Mouse (Mus musculus): ENCODE measurements around the gene Sucnr1. TPM values are rescaled to one million over a fixed set of nuclear protein-coding genes. Genes with fewer than 3 reads are reported as not detected.

The Sucnr1 gene
- total and polyA plus RNA-seq, 2 experiments from 2014 or later: not detected

DNA sequence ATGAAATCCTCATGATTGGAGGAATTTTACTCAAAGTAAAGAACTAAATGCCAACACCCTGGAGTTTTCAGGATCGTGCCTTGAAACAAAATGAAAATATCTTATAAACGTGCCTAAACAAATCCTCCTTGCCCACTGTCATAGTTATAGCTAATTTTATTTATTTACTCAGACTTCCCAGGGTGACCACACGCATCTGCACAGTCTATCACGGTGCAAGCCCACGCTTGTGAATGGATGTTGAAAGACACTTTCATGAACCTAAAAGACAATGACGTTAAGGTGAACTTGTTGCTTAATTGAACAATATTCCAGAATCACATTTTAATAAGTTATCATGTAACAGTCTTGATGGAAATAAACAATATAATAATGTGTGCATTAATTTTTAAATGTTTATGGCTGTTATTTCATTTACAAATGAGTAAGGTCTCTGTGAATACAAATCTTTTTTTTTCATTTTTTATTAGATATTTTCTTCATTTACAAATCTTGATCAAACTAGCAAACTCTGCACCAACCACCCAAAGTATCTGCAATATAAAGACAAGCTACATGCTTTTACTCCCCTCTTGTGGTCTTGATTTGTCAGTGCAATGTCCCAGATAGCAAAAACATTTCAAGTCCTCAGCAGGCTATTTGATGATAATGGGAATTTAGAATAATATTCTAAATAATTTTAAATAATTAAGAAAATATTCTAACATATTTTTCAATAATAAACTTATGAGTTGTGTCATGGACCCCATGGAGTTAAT is 30.4 kb downstream of the Sucnr1 start:
- 75% methylated on average over 6 of the region's 6 CpGs for WGBS
- no peak overlapping the region for H3K27ac ChIP-seq (ENCODE audit: low read depth)
- DNase-seq (ENCODE audit: low spot score) (peak; percentile 19), ATAC-seq (ENCODE audit: insufficient read depth, low read depth) (no peak)
- H3K4me3 ChIP-seq (ENCODE audit: low read depth, low read length): no peak overlapping the region
- H3K9me3 ChIP-seq (replicated peaks; ENCODE audit: control insufficient read depth, low read length): no peaks in the 10 kb centered on the region
- no peaks in the 10 kb centered on the region for H3K4me1 ChIP-seq (ENCODE audit: control insufficient read depth, insufficient read depth)
- H3K27me3 ChIP-seq (ENCODE audit: control insufficient read depth, insufficient read depth, low read length): no peaks in the 10 kb centered on the region
- no peak for TF ChIP-seq EP300 (IDR thresholded peaks at IDR 0.05; ENCODE audit: low read depth)
- TF ChIP-seq CTCF (IDR thresholded peaks at IDR 0.05; ENCODE audit: low read depth): peak; percentile 75
- no peak overlapping the region for H3K9ac ChIP-seq (replicated peaks; ENCODE audit: low read depth, low read length)
- no peaks in the 10 kb centered on the region for H3K36me3 ChIP-seq (replicated peaks; ENCODE audit: control insufficient read depth, insufficient read depth, low read length)
- H3K4me2 ChIP-seq (ENCODE audit: low read depth, low read length): no peak overlapping the region

DNA sequence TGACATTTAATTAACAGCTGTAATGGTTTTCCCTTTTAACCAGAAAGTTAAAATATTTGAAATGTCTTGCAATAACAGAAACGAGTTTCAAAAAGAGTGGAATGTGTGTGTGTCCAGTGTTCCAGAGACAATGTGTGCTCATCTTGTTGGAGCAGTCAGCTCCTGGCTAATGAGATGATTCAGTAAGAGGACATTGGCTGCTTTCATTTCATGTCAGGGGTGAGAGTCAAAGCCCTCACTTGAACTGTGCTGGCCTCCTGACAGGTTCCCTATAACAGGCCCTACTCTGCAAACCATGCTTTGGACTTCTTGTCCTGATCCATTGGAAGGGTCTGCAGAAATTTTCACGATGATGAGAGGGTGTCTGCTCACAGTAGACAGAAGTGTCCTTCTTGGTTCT is 32.9 kb downstream of the Sucnr1 start:
- Histone ChIP-seq H3K4me2 (ENCODE audit: low read depth, low read length) (no peak overlapping the region), H3K9ac (replicated peaks; ENCODE audit: low read depth, low read length) (no peak overlapping the region), H3K9me3 (replicated peaks; ENCODE audit: control insufficient read depth, low read length) (no peaks in the 10 kb centered on the region), H3K27me3 (ENCODE audit: control insufficient read depth, insufficient read depth, low read length) (no peaks in the 10 kb centered on the region), H3K36me3 (replicated peaks; ENCODE audit: control insufficient read depth, insufficient read depth, low read length) (no peaks in the 10 kb centered on the region), H3K4me3 (ENCODE audit: low read depth, low read length) (no peak overlapping the region), H3K27ac (ENCODE audit: low read depth) (no peak overlapping the region), H3K4me1 (ENCODE audit: control insufficient read depth, insufficient read depth) (no peaks in the 10 kb centered on the region)
- TF ChIP-seq CTCF (IDR thresholded peaks at IDR 0.05; ENCODE audit: low read depth) (no peak), EP300 (IDR thresholded peaks at IDR 0.05; ENCODE audit: low read depth) (no peak)
- no peak for DNase-seq (ENCODE audit: low spot score)
- ATAC-seq (ENCODE audit: insufficient read depth, low read depth): no peak
- WGBS: 35% methylated on average over 2 of the region's 2 CpGs

DNA sequence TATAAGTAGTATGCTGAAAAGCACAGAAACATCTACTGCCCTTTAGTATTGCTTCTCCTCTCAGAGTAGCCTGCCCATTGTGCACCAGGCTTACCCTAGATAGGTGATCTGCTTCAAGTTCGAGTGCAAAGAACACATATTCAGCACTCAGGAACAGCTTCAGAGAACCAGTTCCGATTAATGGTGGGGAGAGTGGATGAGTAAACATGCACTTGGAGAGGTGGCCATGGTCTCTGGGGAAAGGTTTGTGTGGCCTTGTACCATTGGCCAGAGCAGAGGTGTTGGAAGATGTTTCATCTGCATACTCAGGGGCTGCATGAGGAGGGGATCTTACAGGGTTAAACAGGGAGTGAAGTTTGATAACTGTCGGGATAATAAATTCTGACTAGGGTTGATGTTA is 39.8 kb downstream of the Sucnr1 start:
- no peaks in the 10 kb centered on the region for H3K9me3 ChIP-seq (replicated peaks; ENCODE audit: control insufficient read depth, low read length)
- H3K4me2 ChIP-seq (ENCODE audit: low read depth, low read length): no peak overlapping the region
- no peaks in the 10 kb centered on the region for H3K36me3 ChIP-seq (replicated peaks; ENCODE audit: control insufficient read depth, insufficient read depth, low read length)
- H3K27me3 ChIP-seq (ENCODE audit: control insufficient read depth, insufficient read depth, low read length): no peaks in the 10 kb centered on the region
- TF ChIP-seq CTCF (IDR thresholded peaks at IDR 0.05; ENCODE audit: low read depth) (no peak), EP300 (IDR thresholded peaks at IDR 0.05; ENCODE audit: low read depth) (no peak)
- DNase-seq (ENCODE audit: low spot score): no peak
- no peak for ATAC-seq (ENCODE audit: insufficient read depth, low read depth)
- H3K9ac ChIP-seq (replicated peaks; ENCODE audit: low read depth, low read length): no peak overlapping the region
- no peak overlapping the region for H3K27ac ChIP-seq (ENCODE audit: low read depth)
- no peaks in the 10 kb centered on the region for H3K4me1 ChIP-seq (ENCODE audit: control insufficient read depth, insufficient read depth)
- no peak overlapping the region for H3K4me3 ChIP-seq (ENCODE audit: low read depth, low read length)
- WGBS: 62% methylated on average over 3 of the region's 3 CpGs

DNA sequence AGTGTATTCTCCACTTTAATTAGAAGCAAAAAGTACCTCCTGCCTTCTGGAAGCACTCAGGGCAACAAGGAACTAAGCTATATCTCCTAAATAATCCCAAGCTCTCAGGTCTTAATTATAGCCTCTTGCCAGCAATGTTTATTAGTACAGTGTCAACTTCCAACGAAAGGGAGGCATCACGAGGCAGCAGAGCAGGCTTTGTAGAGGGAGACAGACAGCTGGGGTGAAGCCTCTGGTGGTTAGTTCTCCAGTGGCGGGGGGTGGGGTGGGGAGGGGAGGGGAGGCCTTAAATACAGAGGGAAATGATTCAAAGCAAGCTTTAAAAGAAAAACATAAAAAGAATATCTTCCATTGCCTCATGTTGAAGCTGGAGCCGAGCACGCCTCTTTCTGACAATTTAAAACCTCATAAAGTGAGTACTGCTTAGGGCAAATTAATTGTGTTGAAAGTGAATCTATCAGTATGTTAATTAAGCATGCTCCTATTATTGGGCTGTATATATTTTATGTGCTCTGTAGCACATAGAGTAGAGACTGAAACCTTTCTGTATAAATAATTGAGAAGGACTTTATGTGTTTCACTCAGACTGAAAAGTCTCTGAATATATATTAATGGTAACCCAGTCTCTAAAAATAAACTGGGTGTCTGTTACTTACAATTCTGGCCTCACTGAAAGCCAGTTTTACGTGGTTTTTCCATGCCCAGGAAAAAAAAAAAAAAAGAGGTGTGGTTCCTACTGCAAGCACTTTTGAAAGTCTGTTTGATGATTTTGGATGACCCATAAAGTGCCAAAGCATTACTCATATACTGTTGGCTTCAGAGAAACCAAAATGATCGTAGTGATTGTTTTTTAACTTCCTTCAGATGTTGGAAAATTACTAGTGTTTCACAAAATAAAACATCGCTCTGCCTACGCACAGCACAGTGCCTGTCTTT is 42.5 kb downstream of the Sucnr1 start:
- Histone ChIP-seq H3K27ac (ENCODE audit: low read depth) (no peak overlapping the region), H3K9me3 (replicated peaks; ENCODE audit: control insufficient read depth, low read length) (no peaks in the 10 kb centered on the region), H3K27me3 (ENCODE audit: control insufficient read depth, insufficient read depth, low read length) (no peaks in the 10 kb centered on the region), H3K4me2 (ENCODE audit: low read depth, low read length) (no peak overlapping the region), H3K36me3 (replicated peaks; ENCODE audit: control insufficient read depth, insufficient read depth, low read length) (no peaks in the 10 kb centered on the region), H3K9ac (replicated peaks; ENCODE audit: low read depth, low read length) (no peak overlapping the region), H3K4me1 (ENCODE audit: control insufficient read depth, insufficient read depth) (no peaks in the 10 kb centered on the region), H3K4me3 (ENCODE audit: low read depth, low read length) (no peak overlapping the region)
- no peak for ATAC-seq (ENCODE audit: insufficient read depth, low read depth)
- 54% methylated on average over 9 of the region's 9 CpGs for WGBS
- no peak for DNase-seq (ENCODE audit: low spot score)
- TF ChIP-seq CTCF (IDR thresholded peaks at IDR 0.05; ENCODE audit: low read depth) (no peak), EP300 (IDR thresholded peaks at IDR 0.05; ENCODE audit: low read depth) (no peak)

DNA sequence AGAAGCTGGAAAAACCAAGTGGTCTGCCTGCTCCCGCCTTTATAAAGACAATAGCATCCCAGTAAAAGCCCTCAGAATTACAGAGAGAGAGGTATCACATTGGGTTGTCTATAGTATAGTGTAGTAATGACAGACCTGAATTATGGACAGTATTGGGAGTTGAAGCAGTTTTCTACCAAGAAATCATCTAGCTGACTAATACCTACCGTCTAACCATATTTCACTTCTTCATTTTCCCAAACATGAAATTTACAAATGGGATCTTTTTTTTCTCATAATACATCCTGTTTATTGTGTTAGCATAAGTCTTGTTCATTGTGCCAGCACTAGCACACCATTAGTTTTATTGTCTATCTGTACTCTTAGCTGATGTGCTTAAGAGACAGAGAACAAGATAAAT is 44.9 kb downstream of the Sucnr1 start:
- Histone ChIP-seq H3K36me3 (replicated peaks; ENCODE audit: control insufficient read depth, insufficient read depth, low read length) (no peaks in the 10 kb centered on the region), H3K4me1 (ENCODE audit: control insufficient read depth, insufficient read depth) (no peaks in the 10 kb centered on the region), H3K4me3 (ENCODE audit: low read depth, low read length) (no peak overlapping the region), H3K27ac (ENCODE audit: low read depth) (no peak overlapping the region), H3K27me3 (ENCODE audit: control insufficient read depth, insufficient read depth, low read length) (no peaks in the 10 kb centered on the region), H3K4me2 (ENCODE audit: low read depth, low read length) (no peak overlapping the region), H3K9ac (replicated peaks; ENCODE audit: low read depth, low read length) (no peak overlapping the region), H3K9me3 (replicated peaks; ENCODE audit: control insufficient read depth, low read length) (no peaks in the 10 kb centered on the region)
- WGBS: 67% methylated on average over 2 of the region's 2 CpGs
- ATAC-seq (ENCODE audit: insufficient read depth, low read depth): no peak
- no peak for DNase-seq (ENCODE audit: low spot score)
- TF ChIP-seq CTCF (IDR thresholded peaks at IDR 0.05; ENCODE audit: low read depth) (no peak), EP300 (IDR thresholded peaks at IDR 0.05; ENCODE audit: low read depth) (no peak)
